Mouse (Mus musculus): ENCODE results near the gene Mrgbp.

- TF ChIP-seq CTCF (IDR thresholded peaks at IDR 0.05 in 2 of 3, conservative IDR thresholded peaks at IDR 0.05 in 1 of 3; ENCODE audit: control insufficient read depth in 1 of 3, insufficient read depth in 1 of 3, low read depth in 2 of 3, low read length in 3 of 3, poor library complexity in 1 of 3, severe bottlenecking in 1 of 3) (peak; percentile 79 to 95 (median 85)), USF1 (IDR thresholded peaks at IDR 0.05; ENCODE audit: low read depth, low read length) (no peak), POLR2A (IDR thresholded peaks at IDR 0.05; ENCODE audit: control insufficient read depth in 1 of 2, insufficient read depth in 1 of 2, low read depth in 1 of 2, low read length in 2 of 2, poor library complexity in 1 of 2) (no peak), TBP (IDR thresholded peaks at IDR 0.05; ENCODE audit: low read depth, low read length) (no peak), NELFE (IDR thresholded peaks at IDR 0.05; ENCODE audit: low read depth, low read length) (no peak), SIN3A (IDR thresholded peaks at IDR 0.05; ENCODE audit: low read length) (no peak), USF2 (IDR thresholded peaks at IDR 0.05; ENCODE audit: borderline replicate concordance in 1 of 2, insufficient read depth in 1 of 2, low read depth in 1 of 2, low read length in 2 of 2) (no peak), ZKSCAN1 (IDR thresholded peaks at IDR 0.05; ENCODE audit: low read depth, low read length) (no peak), MAX (IDR thresholded peaks at IDR 0.05; ENCODE audit: low read length) (no peak), RCOR1 (IDR thresholded peaks at IDR 0.05; ENCODE audit: low read depth, low read length) (no peak), SMC3 (IDR thresholded peaks at IDR 0.05; ENCODE audit: low read depth, low read length) (peak; percentile 97), ZNF384 (IDR thresholded peaks at IDR 0.05; ENCODE audit: low read depth, low read length) (no peak), JUND (IDR thresholded peaks at IDR 0.05; ENCODE audit: low read depth, low read length) (no peak), UBTF (IDR thresholded peaks at IDR 0.05; ENCODE audit: borderline replicate concordance, insufficient read depth, low read depth, low read length) (no peak)
Measured at GRCm38 (mm10) chr2:180566240-180566913, 14.7 kb upstream of the Mrgbp start.
